ENCODE assay signal across 9 mouse cellular contexts in genomic region chr13:25007115-25007514, GRCm38 (mm10). TPM values are rescaled to one million over a fixed set of nuclear protein-coding genes. Genes with fewer than 3 reads are reported as not detected.
DNase-seq lines count a peak whose midpoint lies in the region; TF ChIP-seq lines count a peak whose summit lies in the region.
"Had no signal": no experiment of that assay in that cellular context is flagged by ENCODE, and none has a peak within 500 bp of the region (broad histone marks: within the 10 kb centered on the region; RNA-seq: fewer than 3 reads in every experiment).

No protein-coding gene starts in this region.

- TF ChIP-seq CTCF in brain, embryonic 14.5 days (IDR thresholded peaks at IDR 0.05; ENCODE audit: borderline replicate concordance, extremely low read depth, insufficient read depth, insufficient read length): peak; percentile 3; the same call in 1 of the 2 replicates

- WGBS in embryonic facial prominence, embryonic 10.5 days: 82% methylated on average over 8 of the region's 8 CpGs

- H3K27me3 ChIP-seq in embryonic facial prominence, embryonic 10.5 days (replicated peaks; ENCODE audit: low read depth, poor library complexity, severe bottlenecking): no peaks in the 10 kb centered on the region

- peaks cover 41% of the 10 kb centered on the region for H3K36me3 ChIP-seq in embryonic facial prominence, embryonic 10.5 days (replicated peaks)

- peaks cover 7% of the 10 kb centered on the region; the same call in 1 of the 2 replicates for H3K9me3 ChIP-seq in embryonic facial prominence, embryonic 10.5 days

- peak; percentile 59 for DNase-seq in heart, adult 11 months
- no peak for DNase-seq in heart, adult 8-10 months (ENCODE audit: low spot score)
- peak; percentile 17 for DNase-seq in ovary, postnatal 36 days (ENCODE audit: low spot score)
- no peak for DNase-seq in ovary, postnatal 14 days (ENCODE audit: low spot score)
- DNase-seq in brain, embryonic 14.5 days (ENCODE audit: low read depth): no peak
- peak; percentile 22 to 68 for DNase-seq in kidney, adult 8-10 months
- DNase-seq in right cerebral cortex, postnatal 4 days: peak; percentile 69
- no peak for DNase-seq in embryonic facial prominence, embryonic 10.5 days (ENCODE audit: low spot score)

- H3K4me3 ChIP-seq in embryonic facial prominence, embryonic 10.5 days: no peak overlapping the region

- TF ChIP-seq POLR2A in brain, embryonic 14.5 days (IDR thresholded peaks at IDR 0.05; ENCODE audit: borderline replicate concordance, extremely low read depth, insufficient read depth, insufficient read length, poor library complexity, severe bottlenecking): no peak

- no peak overlapping the region for H3K27ac ChIP-seq in embryonic facial prominence, embryonic 10.5 days (replicated peaks)

- H3K4me1 ChIP-seq in embryonic facial prominence, embryonic 10.5 days: no peaks in the 10 kb centered on the region

RNA-seq across cellular contexts. Expression of gene Mrs2, which starts 13.1 kb away (rescaled TPM):
- total RNA-seq in heart, adult 8-10 months (2022): 10 to 100 TPM; 41.8 to 54.6 (median 43.7) TPM
- polyA plus RNA-seq in brain, embryonic 14.5 days (2012; rRNA removed): 35.7 and 41.3 TPM in 2 replicates
- polyA plus RNA-seq in embryonic facial prominence, embryonic 10.5 days (2016; fragmentation: Nextera tagmentation; extraction: Ambion mirVana): 18.2 and 20.2 TPM in 2 replicates

RNA-seq across cellular contexts. Expression of gene Dcdc2a, which starts 48.7 kb away (rescaled TPM):
- not detected for total RNA-seq in heart, adult 8-10 months (2022)
- 0.82 and 2.9 TPM in 2 replicates for polyA plus RNA-seq in brain, embryonic 14.5 days (2012; rRNA removed)
- polyA plus RNA-seq in embryonic facial prominence, embryonic 10.5 days (2016; fragmentation: Nextera tagmentation; extraction: Ambion mirVana): 2.4 and 3.5 TPM in 2 replicates
- total RNA-seq: neutrophil, adult 5-6 weeks had no signal

Comparison
In these comparisons a context has a peak if more than half of its experiments do, and no peak if none do; other contexts are left out.
1. DNase-seq: peak in heart, adult 11 months (single experiment), ovary, postnatal 36 days (single experiment), kidney, adult 8-10 months (2 of 2) and right cerebral cortex, postnatal 4 days (single experiment); none in heart, adult 8-10 months (single experiment), ovary, postnatal 14 days (single experiment), brain, embryonic 14.5 days (single experiment) and embryonic facial prominence, embryonic 10.5 days (single experiment).